Comparison of ENCODE assay signal across 9 mouse cellular contexts in genomic region chr11:21398464-21398863, GRCm38 (mm10). TPM values are rescaled to one million over a fixed set of nuclear protein-coding genes. Genes with fewer than 3 reads are reported as not detected.
DNase-seq lines count a peak whose midpoint lies in the region; ATAC-seq lines count a peak whose summit lies in the region.
"Had no signal": no experiment of that assay in that cellular context is flagged by ENCODE, and none has a peak within 500 bp of the region (broad histone marks: within the 10 kb centered on the region; RNA-seq: fewer than 3 reads in every experiment).

No protein-coding gene starts in this region.

- 52% methylated on average over 7 of the region's 7 CpGs for WGBS in forebrain, embryonic 15.5 days
- whole genome bisulfite sequencing in forebrain, embryonic 12.5 days, result 77% methylated on average over 7 of the region's 7 CpGs
- WGBS in heart, embryonic 15.5 days, result 24% methylated on average over 7 of the region's 7 CpGs
- 12% methylated on average over 7 of the region's 7 CpGs for WGBS in lung, embryonic 15.5 days

- H3K4me3 ChIP-seq in forebrain, embryonic 15.5 days, result no peak overlapping the region
- H3K4me3 ChIP-seq in forebrain, embryonic 12.5 days (replicated peaks), result no peak overlapping the region
- H3K4me3 ChIP-seq in heart, embryonic 15.5 days, result no peak overlapping the region
- no peak overlapping the region for H3K4me3 ChIP-seq in lung, embryonic 15.5 days

- peak; percentile 66; the same call in 1 of the 2 replicates for ATAC-seq in forebrain, embryonic 15.5 days (replicated peaks)
- ATAC-seq in forebrain, embryonic 12.5 days (ENCODE audit: low FRiP score), result no peak
- ATAC-seq in heart, embryonic 15.5 days (replicated peaks; ENCODE audit: insufficient number of reproducible peaks, insufficient read depth, low FRiP score, low read depth), result peak; percentile 77; the same call in 1 of the 2 replicates
- ATAC-seq in lung, embryonic 15.5 days (ENCODE audit: borderline replicate concordance, extremely low read depth, low FRiP score, low TSS enrichment), result peak; percentile 87; the same call in 1 of the 2 replicates

- H3K4me2 ChIP-seq in forebrain, embryonic 15.5 days (replicated peaks), result no peak overlapping the region
- H3K4me2 ChIP-seq in forebrain, embryonic 12.5 days, result no peak overlapping the region
- no peak overlapping the region for H3K4me2 ChIP-seq in heart, embryonic 15.5 days
- H3K4me2 ChIP-seq in lung, embryonic 15.5 days, result no peak overlapping the region

- no peaks in the 10 kb centered on the region for H3K36me3 ChIP-seq in forebrain, embryonic 15.5 days
- H3K36me3 ChIP-seq in forebrain, embryonic 12.5 days (replicated peaks), result no peaks in the 10 kb centered on the region
- H3K36me3 ChIP-seq in heart, embryonic 15.5 days, result no peaks in the 10 kb centered on the region
- no peaks in the 10 kb centered on the region for H3K36me3 ChIP-seq in lung, embryonic 15.5 days

- H3K4me1 ChIP-seq in forebrain, embryonic 15.5 days, result 0 out of 2 replicates have a peak, but pooled peaks cover 3% of the 10 kb centered on the region
- H3K4me1 ChIP-seq in forebrain, embryonic 12.5 days, result no peaks in the 10 kb centered on the region
- H3K4me1 ChIP-seq in heart, embryonic 15.5 days (replicated peaks), result peaks cover 13% of the 10 kb centered on the region
- peaks cover 28% of the 10 kb centered on the region for H3K4me1 ChIP-seq in lung, embryonic 15.5 days

- H3K27me3 ChIP-seq in forebrain, embryonic 15.5 days, result no peaks in the 10 kb centered on the region
- no peaks in the 10 kb centered on the region for H3K27me3 ChIP-seq in forebrain, embryonic 12.5 days
- no peaks in the 10 kb centered on the region for H3K27me3 ChIP-seq in heart, embryonic 15.5 days
- no peaks in the 10 kb centered on the region for H3K27me3 ChIP-seq in lung, embryonic 15.5 days

- H3K9ac ChIP-seq in forebrain, embryonic 15.5 days (replicated peaks), result no peak overlapping the region
- H3K9ac ChIP-seq in forebrain, embryonic 12.5 days, result no peak overlapping the region
- no peak overlapping the region for H3K9ac ChIP-seq in heart, embryonic 15.5 days
- H3K9ac ChIP-seq in lung, embryonic 15.5 days, result no peak overlapping the region

- peak; percentile 7 for DNase-seq in embryo, embryonic 11.5 days (ENCODE audit: low read depth, low spot score)
- no peak for DNase-seq in frontal cortex, postnatal 10 days (ENCODE audit: low spot score in 2 of 2)
- DNase-seq in neural tube, embryonic 10.5 days (ENCODE audit: extremely low spot score, low spot score), result no peak
- no peak for DNase-seq in left cerebral cortex, adult 8-10 months (ENCODE audit: low spot score in 2 of 2)
- DNase-seq: spleen, adult 18-20 months had no signal

- H3K27ac ChIP-seq in forebrain, embryonic 15.5 days (replicated peaks), result no peak overlapping the region
- H3K27ac ChIP-seq in forebrain, embryonic 12.5 days, result no peak overlapping the region
- H3K27ac ChIP-seq in heart, embryonic 15.5 days, result peak overlapping the region; percentile 87
- H3K27ac ChIP-seq in lung, embryonic 15.5 days, result no peak overlapping the region

- no peaks in the 10 kb centered on the region for H3K9me3 ChIP-seq in forebrain, embryonic 15.5 days
- H3K9me3 ChIP-seq in forebrain, embryonic 12.5 days, result no peaks in the 10 kb centered on the region
- H3K9me3 ChIP-seq in heart, embryonic 15.5 days (replicated peaks), result no peaks in the 10 kb centered on the region
- no peaks in the 10 kb centered on the region for H3K9me3 ChIP-seq in lung, embryonic 15.5 days

RNA-seq across cellular contexts. Expression of gene Ugp2, which starts 27.5 kb away (rescaled TPM):
- polyA plus RNA-seq in forebrain, embryonic 15.5 days (2015; fragmentation: Nextera tagmentation; extraction: Ambion mirVana), result 53.6 and 56.1 TPM in 2 replicates
- polyA plus RNA-seq in forebrain, embryonic 12.5 days (2016; fragmentation: Nextera tagmentation; extraction: Ambion mirVana), result 59.8 and 60.8 TPM in 2 replicates
- polyA plus RNA-seq in heart, embryonic 15.5 days (2015; fragmentation: Nextera tagmentation; extraction: Ambion mirVana), result 149 and 175 TPM in 2 replicates
- 89.5 and 95.1 TPM in 2 replicates for polyA plus RNA-seq in lung, embryonic 15.5 days (2015; fragmentation: Nextera tagmentation; extraction: Ambion mirVana)
- total RNA-seq in left cerebral cortex, adult 8-10 months (2022), result 10 to 100 TPM; 68.6 to 83.5 (median 78.2) TPM
